Mouse (Mus musculus): ENCODE measurements at regions not wholly inside any gene's neighbourhood (a gene's known extent, or its start where the extent isn't known, plus 50 kb on each side); places are given as distances from the start of the nearest gene placed in this dataset.

GRCm38 (mm10) chr17:84895526-84895925 is 61.0 kb upstream of the Ppm1b start:
- no peaks in the 10 kb centered on the region; the same call in 1 of the 2 replicates for H3K4me1 ChIP-seq (ENCODE audit: control insufficient read depth, insufficient read depth, low read length)
- H3K27ac ChIP-seq (ENCODE audit: low read length): no peak overlapping the region
- no peaks in the 10 kb centered on the region for H3K27me3 ChIP-seq (ENCODE audit: control insufficient read depth, insufficient read depth, low read length)
- H3K9ac ChIP-seq (ENCODE audit: low read length): no peak overlapping the region
- no peak for ATAC-seq (replicated peaks; ENCODE audit: extremely low read depth, insufficient read depth, low FRiP score)
- no peak overlapping the region for H3K4me2 ChIP-seq (ENCODE audit: low read depth, low read length)
- WGBS: 85% methylated on average over 3 of the region's 3 CpGs
- no peak overlapping the region for H3K4me3 ChIP-seq (ENCODE audit: low read length)
- no peaks in the 10 kb centered on the region for H3K9me3 ChIP-seq (replicated peaks; ENCODE audit: control insufficient read depth, low read length)
- no peaks in the 10 kb centered on the region for H3K36me3 ChIP-seq (ENCODE audit: control insufficient read depth, insufficient read depth)

- Histone ChIP-seq H3K4me1 (ENCODE audit: control insufficient read depth, insufficient read depth, low read length) (no peaks in the 10 kb centered on the region), H3K36me3 (ENCODE audit: control insufficient read depth, insufficient read depth) (no peaks in the 10 kb centered on the region), H3K4me3 (ENCODE audit: low read length) (no peak overlapping the region), H3K9me3 (replicated peaks; ENCODE audit: control insufficient read depth, low read length) (no peaks in the 10 kb centered on the region), H3K27ac (ENCODE audit: low read length) (no peak overlapping the region), H3K4me2 (ENCODE audit: low read depth, low read length) (no peak overlapping the region), H3K27me3 (ENCODE audit: control insufficient read depth, insufficient read depth, low read length) (no peaks in the 10 kb centered on the region), H3K9ac (ENCODE audit: low read length) (no peak overlapping the region)
- 84% methylated on average over 5 of the region's 5 CpGs for WGBS
- no peak for ATAC-seq (replicated peaks; ENCODE audit: extremely low read depth, insufficient read depth, low FRiP score)
These were observed 60.0 kb upstream of the Ppm1b start for GRCm38 (mm10) chr17:84896572-84896971.

GRCm38 (mm10) chr17:84898407-84898806 is 58.1 kb upstream of the Ppm1b start:
- no peak overlapping the region for H3K27ac ChIP-seq (ENCODE audit: low read length)
- no peak for ATAC-seq (replicated peaks; ENCODE audit: extremely low read depth, insufficient read depth, low FRiP score)
- H3K36me3 ChIP-seq (ENCODE audit: control insufficient read depth, insufficient read depth): no peaks in the 10 kb centered on the region
- no peak overlapping the region for H3K9ac ChIP-seq (ENCODE audit: low read length)
- H3K9me3 ChIP-seq (replicated peaks; ENCODE audit: control insufficient read depth, low read length): no peaks in the 10 kb centered on the region
- H3K4me2 ChIP-seq (ENCODE audit: low read depth, low read length): no peak overlapping the region
- H3K4me3 ChIP-seq (ENCODE audit: low read length): no peak overlapping the region
- H3K4me1 ChIP-seq (ENCODE audit: control insufficient read depth, insufficient read depth, low read length): no peaks in the 10 kb centered on the region
- H3K27me3 ChIP-seq (ENCODE audit: control insufficient read depth, insufficient read depth, low read length): no peaks in the 10 kb centered on the region
- 86% methylated on average over 4 of the region's 4 CpGs for WGBS

GRCm38 (mm10) chr17:84903625-84904337 is 52.8 kb upstream of the Ppm1b start:
- no peaks in the 10 kb centered on the region for H3K4me1 ChIP-seq (ENCODE audit: control insufficient read depth, insufficient read depth, low read length)
- H3K4me2 ChIP-seq (ENCODE audit: low read depth, low read length): no peak overlapping the region
- no peaks in the 10 kb centered on the region for H3K9me3 ChIP-seq (replicated peaks; ENCODE audit: control insufficient read depth, low read length)
- no peaks in the 10 kb centered on the region for H3K36me3 ChIP-seq (ENCODE audit: control insufficient read depth, insufficient read depth)
- WGBS: 69% methylated on average over 9 of the region's 9 CpGs
- ATAC-seq (replicated peaks; ENCODE audit: extremely low read depth, insufficient read depth, low FRiP score): no peak
- no peak overlapping the region for H3K4me3 ChIP-seq (ENCODE audit: low read length)
- H3K9ac ChIP-seq (ENCODE audit: low read length): no peak overlapping the region
- no peaks in the 10 kb centered on the region for H3K27me3 ChIP-seq (ENCODE audit: control insufficient read depth, insufficient read depth, low read length)
- H3K27ac ChIP-seq (ENCODE audit: low read length): no peak overlapping the region

Data from heart, embryonic 16.5 days (tissue).